Mouse (Mus musculus) lung, postnatal 36 days (tissue): Measurements from ENCODE around the gene Efna3.

Experiments used
- DNase-seq: peaks from one replicate; pipeline ENCODE4 v3.0.0; 2022; ENCODE audit warnings: mixed read lengths

Gene Efna3

GRCm38 (mm10) chr3:89282291-89282643 is 40.5 kb downstream of the Efna3 start:
- DNase-seq = no peak

- DNase-seq = peak; percentile 92
Measured at GRCm38 (mm10) chr3:89281579-89282290, 41.0 kb downstream of the Efna3 start.

DNA sequence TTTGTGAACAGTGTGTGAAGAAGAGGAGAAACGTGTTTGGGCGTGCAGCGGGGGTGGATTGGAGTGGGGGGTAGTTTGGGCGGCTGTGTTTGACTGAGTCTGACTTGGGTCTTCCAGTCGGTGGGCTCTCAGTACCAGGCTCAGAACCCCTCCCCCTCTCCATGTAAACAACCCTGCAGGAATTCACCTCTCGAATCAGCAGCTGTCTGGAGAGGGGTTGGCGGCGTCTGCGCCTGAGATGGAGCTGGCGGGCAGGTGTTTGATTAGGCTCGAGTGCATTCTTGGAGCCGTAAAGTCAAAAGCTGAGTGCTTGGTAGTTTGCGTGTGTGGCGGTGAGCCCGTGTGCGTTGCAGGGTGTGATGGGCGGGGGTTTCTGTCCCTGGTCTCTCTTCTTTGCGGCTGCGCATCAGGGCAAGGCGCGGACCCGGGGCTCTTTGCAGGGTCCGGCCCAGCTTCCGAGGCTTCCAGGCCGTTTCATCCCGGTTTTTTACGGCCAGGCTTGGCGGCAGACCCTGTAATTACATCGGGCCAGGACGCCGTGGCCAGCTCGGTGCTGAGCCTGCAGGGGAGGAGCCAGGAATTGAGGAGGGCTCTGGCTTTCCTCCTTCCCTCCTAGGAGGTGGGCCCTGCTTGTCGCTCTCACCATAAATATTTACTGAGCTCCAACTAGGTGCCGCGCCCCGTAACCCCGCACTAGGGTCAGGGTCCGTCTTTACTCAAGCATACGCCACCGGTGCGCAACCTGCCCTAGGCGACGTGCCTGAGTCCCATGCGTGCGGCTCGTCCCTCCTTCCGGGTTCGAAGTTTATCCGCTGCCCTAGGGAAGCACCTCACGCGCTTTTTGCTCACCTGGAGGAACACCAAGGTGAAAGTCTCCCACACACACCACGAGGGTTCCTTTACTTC is 41.9 kb downstream of the Efna3 start, which contains the start of gene Efna1:
Gene Efna1, minus strand, starts transcription at position 537 of the 906 bp plus-strand sequence.
- peak; percentile 89 for DNase-seq

DNA sequence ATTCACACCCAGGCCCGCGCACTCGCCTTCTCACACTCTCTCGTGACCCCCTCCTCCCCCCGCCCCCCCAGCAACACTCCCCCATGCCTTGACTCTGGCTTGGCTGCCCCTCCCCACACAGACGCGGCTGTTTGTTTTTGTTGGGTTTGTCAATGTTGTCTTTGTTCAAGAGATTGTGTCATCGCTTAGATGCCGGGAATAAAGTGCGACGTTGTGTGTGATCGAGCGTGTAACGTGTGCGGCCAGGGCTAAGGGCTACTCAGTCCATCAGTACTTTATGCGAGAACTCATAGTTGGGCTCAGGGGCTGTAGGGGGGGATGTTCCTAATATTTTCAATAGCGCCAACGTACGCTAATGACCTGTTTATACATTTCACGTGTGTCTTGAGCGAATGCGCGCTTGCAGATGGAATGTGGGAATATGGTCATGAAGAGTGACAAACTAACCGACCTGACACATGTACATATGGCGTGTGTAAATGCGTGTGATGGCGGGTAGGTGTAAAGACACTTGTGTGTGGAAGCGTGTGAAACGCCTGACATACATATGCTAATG is 42.6 kb downstream of the Efna3 start:
- DNase-seq = peak; percentile 80

DNA sequence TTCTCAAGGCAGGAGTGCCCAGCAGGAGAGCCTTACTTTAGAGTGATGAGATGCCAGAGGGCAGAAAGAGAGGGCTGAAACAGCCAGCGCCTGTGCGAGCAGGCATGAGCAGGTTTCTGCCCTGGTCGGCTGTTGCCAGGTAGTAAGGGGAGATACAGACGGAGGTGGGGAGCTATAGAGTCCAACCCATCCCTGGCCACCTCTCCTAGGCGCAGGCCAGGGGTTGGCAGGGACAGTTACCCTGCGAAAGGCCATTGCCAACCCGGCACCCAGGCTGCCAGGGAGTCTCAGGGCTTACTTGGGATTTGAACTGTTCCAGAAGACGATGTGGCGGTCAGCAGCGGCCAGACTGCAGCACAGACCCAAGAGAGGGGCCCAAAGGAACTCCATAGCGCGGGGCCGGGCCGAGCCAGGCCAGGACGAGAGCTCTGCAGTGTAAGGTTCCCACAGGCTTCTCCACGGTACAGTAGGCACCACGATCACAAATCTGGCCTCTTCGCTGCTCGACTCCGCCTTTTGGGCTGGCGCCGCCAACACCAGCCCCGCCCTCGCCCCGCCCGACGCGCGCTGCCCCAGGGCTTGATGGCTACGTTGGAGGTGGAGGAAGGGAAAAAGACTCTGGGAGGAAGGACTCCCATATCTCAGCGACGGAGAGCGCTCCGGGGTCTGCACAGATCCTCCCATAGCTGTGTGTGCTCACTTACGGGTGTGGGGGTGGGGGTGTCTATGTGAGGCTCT is 43.4 kb downstream of the Efna3 start:
- peak; percentile 94 for DNase-seq

GRCm38 (mm10) chr3:89278643-89279042 is 44.1 kb downstream of the Efna3 start:
- no peak for DNase-seq

DNA sequence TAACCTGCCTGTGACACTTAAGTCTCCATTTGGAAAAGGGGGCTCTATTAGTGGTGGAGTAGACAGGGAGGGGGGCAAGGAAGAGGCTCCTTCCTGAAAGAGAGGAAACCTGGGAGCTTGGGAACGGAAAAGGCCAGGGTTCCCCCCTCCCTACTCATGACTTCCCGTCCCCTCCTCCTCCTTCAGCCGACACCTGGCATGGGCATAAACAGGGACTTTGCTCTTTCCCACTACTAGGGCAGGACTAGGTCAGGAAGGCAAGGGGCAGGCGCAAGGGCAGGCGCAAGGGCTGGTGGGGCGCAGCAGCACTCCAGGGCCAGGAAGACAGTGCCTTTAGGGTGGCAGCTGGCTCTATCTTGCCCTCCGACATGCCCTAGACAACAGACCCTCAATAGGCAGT is 44.7 kb downstream of the Efna3 start:
- DNase-seq = peak; percentile 87

DNA sequence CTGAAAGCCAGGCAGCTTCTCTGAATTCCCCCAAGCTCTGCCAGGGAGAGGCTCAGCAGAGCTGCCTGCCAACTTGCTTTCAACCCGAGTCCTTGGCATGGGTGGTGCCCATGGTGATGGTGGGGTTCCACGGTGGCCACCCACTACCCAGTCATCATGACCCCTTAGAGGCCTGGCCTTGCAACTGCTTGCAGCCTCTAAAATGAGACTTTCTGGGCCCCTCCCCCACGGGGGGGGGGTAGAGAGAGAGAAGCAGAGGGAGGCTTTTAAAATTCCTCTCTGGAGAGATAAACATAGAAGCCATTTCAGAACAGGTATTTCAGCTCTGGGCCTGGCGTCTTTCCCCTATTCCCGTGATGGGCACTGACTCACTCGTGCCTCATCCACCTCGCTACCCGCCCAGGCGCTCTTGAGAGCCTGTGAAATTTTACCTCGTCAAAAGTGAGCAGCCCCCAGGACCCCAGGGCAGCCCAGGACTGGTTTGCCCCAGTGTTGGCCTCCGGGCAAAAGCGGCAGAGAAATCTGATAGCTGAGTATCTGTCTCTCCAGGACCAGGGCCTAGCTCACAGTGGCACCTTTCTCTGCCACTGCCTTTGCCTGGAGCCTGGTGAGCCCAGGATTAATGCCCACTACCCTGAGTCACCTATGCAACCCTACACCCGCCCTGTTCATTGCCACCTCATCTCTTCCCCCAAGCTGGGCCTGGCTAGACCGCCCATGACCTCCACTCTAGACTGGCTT is 45.3 kb downstream of the Efna3 start:
- peak; percentile 71 for DNase-seq

- DNase-seq = no peak
Measured at GRCm38 (mm10) chr3:89276061-89276460, 46.7 kb downstream of the Efna3 start.

DNA sequence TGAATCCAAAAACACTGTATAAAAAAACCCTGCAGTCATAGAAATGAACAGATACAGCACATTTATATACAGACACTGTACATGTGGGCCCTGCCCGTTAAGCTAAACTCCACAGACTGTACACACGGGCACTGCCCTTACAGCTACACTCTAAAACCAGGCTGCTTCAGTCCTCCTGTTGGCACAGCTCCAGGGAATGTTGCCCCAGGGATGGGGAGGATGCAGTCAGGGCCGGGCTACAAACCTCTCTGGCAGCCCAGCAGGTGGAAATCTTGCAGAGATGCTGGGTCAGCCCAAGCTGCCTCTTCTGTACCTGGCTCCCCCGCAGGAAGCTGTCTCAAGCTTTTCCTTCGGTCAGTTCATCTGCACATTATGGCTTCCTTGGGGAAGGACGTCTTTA is 51.0 kb downstream of the Efna3 start:
- DNase-seq = no peak

GRCm38 (mm10) chr3:89270891-89271290 is 51.9 kb downstream of the Efna3 start:
- DNase-seq = peak; percentile 63

DNA sequence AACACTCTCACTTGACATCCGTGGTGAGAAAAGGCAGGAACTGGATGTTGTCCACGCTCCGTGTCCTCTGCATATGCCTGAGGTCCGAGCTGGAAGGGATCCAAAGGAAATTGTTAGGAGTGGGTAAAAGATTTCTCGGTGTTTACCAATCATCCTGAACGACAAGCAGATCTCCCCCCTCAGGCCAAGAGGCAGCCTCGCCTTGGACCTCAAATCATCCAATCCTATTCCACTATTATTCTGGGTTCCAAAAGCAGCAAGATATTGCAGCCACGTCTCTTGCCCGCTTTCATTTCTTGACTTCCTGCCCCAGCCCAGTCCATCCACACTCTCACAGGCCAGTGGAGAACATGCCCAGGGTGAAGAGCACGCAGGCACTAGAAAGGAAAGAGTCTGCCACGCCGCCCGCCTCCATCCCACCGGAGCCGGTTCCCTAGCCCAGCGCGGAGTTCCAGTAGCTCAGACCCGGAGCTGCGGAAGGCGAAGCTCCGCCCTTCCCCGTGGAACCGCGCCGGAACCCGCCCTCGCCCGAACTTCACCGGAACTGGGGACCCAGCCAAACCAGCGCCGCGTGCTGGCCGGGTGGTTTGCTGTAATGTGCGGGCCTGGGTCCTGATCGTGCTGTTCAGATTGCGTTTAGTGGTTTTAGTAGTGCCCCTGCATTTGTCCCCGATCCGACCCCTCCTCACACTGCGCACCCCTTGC is 52.6 kb downstream of the Efna3 start, which contains the start of gene Slc50a1:
Gene Slc50a1, minus strand, starts transcription at position 520 of the 705 bp plus-strand sequence.
- DNase-seq = peak; percentile 90

GRCm38 (mm10) chr3:89268916-89269315 is 53.8 kb downstream of the Efna3 start:
- no peak for DNase-seq

- peak; percentile 90 for DNase-seq
Measured at GRCm38 (mm10) chr3:89266439-89266893, 56.3 kb downstream of the Efna3 start.
